Mouse (Mus musculus) c-Kit-positive CD71-positive TER-119-negative erythroid progenitor cells, embryonic 14.5 days (primary cell): ENCODE data around the gene Tmem205.

Experiments
- DNase-seq: peaks from one replicate; pipeline ENCODE4 v3.0.0-alpha.2; 2013; ENCODE audit warnings: low read depth

Tmem205 gene

DNA sequence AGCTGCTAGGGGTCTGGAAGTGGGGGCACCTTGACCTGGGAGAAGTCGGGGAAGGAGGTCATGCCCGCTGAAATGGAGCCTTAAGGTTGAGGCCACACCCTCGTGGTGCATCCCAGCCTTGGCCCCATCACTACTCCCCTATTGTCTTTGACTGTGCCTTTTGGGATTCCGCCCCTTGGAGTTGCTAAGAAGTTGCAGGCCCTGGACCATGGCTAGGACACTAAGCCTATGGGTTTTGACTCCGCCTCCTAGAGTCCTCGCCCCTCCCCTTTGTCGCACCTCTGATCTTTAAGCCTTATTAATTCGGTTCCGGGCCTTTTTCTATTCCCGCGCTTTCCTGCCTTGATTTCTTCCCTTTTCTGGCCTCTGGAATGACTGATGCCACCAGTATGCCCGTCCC is 16.3 kb upstream of the Tmem205 start:
- no peak for DNase-seq

DNA sequence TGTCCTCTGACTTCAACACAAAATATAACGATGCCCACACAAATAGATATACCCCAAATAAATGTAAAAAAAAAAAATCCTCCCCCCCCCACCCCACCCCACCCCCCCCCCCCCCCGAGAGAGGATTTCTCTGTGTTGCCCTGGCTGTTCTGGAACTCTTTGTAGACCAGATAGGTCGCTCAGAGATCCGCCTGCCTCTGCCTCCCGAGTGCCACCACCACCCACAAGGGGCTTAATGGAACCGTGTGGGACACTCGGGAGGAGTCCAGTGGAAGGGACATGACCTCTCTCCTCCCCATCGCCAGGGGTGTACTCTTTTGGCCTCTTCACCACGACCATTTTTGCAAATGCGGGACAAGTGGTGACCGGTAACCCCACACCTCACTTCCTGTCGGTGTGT is 15.7 kb upstream of the Tmem205 start:
- no peak for DNase-seq

DNA sequence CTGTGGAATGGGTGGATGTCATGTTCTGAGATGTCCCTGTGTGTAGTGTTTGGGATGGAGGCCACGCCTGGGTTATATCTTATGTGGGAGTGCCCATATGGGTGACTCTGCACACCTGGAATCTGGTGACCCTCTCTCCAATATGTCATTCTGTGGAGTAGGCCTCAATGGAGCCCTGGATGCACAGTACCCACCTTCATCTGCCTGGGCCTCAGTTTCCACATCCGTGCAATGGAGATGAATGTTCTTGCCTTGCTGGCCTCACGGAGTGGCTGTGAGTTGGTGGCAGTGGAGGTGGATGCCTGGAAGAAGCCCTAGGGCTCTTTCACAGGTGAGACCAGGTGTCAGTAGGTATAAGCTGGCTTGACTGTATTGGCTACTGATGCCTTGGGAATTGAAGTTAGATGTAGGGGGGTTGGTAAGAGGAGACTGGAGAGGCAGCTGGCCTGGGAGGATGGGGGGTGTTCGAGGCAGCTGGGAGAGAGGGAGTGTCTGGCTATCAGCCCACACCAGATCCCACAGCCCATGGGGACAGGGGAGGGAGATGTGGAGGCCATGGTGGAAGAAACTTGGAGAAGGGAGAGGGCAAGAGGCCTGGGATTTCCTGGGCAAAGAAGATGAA is 11.0 kb upstream of the Tmem205 start:
- DNase-seq: no peak

DNA sequence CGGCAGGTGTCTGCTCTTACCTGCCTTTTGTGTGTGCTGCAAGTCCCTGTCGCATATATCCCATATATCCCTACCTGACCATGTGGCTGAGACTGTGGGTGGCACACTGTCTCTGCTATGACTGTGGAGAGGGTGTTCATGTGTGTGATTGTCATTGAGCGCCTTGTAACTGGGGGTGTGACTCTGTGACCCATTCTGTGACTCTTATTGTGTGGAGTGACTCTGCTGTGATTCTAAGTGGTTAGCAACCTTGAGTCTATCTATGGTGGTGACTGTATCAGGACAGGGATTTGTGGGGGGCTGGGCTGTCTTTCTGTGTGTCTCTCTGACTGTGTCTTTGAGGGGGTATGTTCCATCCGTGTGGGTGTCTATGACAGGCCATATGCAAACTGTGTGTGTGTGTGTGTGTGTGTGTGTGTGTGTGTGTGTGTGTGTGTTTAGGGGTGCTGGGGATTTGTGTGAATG is 10.4 kb upstream of the Tmem205 start:
- no peak for DNase-seq

DNA sequence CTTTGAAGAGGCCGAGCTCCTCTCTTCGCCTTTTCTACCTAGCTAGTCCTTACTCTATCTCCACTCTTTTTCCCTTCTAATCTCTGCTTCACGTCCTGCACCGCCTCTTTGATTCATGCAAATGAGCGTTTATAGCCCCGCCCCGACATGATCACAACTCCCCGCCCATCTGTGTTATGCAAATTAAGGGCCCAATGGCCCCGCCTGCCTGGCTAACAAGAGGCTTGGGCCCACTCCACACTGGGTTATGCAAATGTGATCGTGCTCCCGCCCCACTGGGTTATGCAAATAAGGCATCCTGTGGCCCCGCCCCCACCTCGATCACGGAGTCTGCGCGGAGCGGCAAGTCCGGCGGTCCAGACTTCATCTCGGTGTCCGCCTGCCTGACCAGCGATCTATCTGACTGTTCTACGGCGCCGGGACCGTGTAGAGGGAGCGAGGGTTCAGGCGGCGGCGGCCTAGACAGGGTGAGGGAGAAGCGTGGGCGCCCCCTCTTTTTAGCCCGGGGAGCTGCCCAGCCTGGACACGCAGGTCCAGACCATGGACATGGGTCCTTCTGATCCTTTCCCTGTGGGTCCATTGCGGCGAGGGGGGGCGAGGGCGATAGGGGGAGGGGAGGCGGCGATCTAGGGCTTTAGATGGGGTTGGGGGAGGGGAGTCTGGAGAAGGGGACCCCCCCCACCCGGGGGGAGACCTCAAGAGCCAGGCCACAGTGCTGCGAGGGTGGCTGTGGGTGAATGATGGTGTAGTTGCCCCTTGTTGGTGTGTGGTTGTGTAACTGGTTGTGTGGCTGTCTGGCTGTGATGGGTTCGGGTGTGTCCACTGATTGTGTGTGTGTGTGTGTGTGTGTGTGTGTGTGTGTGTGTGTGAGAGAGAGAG is 9.6 kb upstream of the Tmem205 start, which contains the start of gene Plppr2:
Gene Plppr2, plus strand, starts transcription at position 342 of the 879 bp plus-strand sequence.
- peak; percentile 89 for DNase-seq

DNA sequence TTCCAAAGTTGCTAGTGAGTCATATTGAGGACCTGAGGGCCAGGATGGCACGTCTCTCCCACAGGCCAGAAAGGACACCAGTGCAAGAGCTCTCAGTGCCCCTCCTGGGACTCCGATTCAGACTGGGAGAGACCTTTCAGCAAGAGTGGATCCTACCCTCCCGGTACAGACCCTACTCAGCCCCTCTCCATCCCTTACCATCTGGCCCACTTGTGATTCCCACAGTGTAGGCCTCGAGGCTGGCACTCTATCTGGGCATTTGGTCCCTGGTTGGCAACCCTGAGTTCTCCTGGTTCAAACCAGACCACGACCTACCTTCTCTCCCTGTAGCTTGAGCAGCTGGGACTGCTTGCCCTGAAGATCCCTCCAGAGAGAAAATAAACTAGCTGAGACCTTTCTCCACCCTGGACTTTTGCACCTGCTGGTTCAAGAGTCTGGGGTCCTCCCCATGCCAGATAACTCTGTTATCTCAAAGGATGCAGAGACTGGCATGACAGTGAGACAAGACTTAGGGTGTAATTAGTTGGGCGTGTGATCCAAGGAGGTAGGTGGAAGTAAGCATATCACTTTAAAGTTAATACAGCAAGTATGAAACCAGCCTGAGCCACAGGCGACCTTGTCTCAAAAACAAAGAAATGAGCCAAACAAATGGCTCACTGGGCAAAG is 8.2 kb upstream of the Tmem205 start:
- no peak for DNase-seq

DNA sequence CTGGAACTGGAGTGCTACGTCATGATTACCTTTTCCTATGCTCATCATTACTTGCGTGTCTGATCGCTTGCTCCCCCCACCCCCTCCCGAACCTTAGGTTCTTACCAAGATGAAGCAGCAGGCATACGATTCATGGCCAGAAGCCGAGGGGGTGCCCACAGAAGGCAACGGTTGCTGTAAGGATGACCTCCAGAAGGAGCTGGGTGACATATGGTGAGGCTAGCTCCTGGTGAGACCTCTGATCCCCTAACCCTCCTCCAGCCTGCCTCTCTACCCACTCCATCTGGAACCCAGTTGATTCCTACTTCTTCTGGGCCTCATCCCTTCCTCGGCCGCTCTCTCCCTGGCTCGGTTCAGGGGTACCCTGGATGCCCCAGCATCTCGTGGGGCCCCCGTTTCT is 6.7 kb upstream of the Tmem205 start:
- no peak for DNase-seq

DNA sequence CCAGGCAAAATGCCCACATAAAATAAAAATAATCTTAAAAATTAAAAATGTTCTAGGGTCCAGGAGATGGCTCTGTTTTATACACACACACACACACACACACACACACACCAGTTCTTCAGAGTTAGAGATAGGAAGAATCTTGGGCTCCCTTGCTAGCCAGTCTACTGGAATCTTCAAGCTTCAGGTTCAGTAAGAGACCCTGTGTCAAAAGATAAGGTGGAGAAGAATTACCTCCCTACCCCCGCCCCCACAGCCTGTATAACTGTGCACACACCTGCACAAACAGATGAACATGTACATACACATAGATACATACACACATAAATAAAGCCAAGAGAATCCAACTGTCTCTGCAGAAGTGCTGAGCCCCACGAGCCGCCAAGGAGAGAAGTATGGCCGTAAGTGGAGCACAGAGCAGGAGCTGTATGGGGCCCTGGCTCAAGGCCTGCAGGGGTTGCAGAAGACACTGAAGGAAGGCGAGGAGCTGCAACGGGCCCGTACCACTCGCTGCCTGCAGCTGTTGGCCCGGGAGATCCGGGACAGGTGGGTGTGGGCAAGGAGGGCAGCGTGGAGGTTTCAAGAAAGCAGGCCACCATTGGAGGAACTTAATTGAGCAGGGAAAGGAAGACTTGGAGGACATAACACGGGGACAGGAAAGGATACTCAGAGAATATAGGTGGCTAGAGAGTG is 5.2 kb upstream of the Tmem205 start:
- DNase-seq: no peak

DNA sequence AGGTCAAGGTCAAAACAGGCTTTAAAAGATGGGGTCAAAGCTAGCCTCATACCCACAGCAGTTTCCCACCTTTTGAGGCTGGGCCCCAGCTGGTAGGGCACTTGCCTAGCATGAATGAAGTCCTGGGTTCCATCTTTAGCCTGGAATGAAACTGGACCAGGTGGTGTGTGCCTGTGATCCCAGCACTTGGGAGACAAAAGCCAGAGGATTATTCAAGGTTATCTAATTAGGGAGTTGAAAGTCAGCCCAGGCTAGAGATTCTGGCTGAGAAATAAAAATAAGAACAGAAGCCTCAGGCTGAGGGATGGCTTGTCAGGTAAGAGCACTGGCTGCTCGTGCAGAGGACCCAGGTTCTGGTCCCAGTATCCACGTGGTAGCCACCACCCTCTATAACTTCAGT is 4.7 kb upstream of the Tmem205 start:
- DNase-seq: no peak

DNA sequence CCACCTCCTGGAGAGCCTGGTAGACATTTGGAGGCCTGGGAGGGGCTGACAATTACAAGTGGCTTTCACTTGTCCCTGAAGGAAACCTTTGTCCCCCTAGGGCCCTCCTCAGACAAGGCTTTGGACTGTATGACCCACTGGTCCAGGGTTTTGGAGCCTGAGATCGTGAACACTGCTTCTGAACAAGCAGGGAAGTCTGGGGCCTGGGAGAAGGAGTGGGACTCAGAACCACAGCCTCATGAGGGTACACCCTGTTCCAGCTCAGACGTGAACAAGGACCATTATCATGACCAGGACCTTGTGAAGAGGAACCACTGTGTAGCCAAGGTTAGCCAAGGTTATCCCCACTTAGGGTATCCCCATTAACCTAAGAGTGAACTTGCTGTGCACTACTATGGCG is 1.9 kb upstream of the Tmem205 start:
- no peak for DNase-seq

DNA sequence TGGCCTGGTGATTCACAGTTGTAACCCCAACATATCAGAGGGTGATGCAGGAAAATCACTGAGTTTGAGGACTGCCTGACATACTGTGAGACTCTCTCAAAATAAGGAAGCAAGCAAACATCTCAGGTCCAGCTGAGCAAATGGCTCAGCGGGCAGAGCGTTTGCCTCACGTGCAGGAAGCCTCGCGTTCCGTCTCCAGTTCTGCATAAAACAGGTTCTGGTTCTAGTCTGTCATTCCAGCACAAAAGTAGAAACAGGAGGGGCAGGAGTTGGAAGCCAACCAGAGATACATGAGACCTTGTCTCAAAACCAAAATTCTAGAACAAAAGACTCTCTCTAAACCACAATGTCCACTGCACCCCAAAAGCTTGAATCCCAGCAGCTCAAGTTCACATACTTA is 572 bp downstream of the Tmem205 start:
- no peak for DNase-seq

DNA sequence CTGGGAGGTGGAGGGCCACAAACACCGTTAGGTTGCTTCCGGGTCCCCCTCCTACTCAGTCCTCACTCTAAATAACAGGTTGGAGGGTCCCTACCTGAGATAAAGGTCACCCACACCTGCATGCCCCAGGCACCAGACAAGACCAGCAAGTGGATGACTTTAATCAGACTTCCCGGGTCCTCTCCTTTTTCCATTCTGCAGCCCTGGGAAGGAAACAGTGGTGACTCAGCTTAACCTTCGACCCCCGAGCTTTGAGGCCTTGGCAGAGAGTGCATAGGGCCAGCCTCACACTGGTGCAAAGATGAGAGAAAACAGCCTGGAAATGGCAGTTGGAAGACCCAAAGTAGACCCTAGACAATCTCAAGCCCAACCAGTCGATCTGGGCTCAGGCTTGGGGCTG is 1.2 kb downstream of the Tmem205 start:
- no peak for DNase-seq

DNA sequence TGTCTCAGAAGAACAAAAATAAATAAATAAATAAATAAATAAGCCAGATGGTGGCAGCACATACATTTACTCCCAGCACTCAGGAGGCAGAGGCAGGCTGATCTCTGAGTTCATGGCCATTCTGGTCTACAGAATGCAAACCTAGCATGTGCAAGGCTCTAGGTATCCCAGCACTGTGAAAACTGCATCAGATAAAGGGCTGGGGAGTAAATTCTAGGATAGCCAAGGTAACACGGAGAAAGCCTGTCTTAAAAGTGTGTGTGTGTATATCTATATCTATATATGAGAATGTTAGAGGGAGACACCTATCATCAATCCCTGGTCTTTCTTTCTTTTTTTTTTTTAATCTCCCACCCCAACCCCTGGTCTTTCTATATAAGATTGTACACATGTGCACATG is 1.9 kb downstream of the Tmem205 start:
- DNase-seq: no peak

DNA sequence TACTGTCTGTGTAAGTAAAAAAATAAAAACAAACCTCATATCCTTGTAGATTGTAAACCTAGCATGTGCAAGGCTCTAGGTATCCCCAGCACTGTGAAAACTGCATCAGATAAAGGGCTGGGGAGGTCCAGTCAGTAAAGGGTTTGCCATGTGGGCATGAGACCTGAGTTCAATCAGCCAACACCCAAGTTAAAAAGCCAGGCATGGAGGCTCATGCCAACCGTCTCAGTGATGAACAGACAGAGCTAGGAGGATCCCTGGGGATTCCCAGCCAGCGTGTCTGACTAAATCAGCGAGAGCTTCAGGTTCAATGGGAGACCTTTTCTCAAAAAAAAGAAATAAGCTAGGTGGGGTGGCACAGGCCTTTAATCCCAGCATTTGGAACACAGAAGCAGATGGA is 2.3 kb downstream of the Tmem205 start:
- DNase-seq: no peak

DNA sequence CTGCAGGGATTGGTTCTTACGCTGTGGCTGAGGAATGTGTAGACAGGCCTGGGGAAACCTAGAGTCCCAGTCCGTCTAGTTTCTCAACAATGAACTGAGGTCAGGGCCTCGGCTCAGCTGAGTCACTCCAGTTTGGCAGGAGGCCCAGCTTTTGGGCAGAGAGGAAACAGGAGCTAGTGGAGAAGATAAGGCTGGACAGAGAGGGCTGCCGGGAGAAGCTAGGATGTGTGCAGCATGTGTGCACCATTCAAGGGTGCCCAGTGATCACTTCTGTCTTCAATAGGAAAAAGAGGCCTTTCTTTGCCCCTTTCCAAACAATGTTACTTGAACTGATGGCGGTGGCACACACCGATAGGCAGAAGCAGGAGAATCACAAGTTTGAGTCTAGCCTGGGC is 3.3 kb downstream of the Tmem205 start:
- peak; percentile 38 for DNase-seq

DNA sequence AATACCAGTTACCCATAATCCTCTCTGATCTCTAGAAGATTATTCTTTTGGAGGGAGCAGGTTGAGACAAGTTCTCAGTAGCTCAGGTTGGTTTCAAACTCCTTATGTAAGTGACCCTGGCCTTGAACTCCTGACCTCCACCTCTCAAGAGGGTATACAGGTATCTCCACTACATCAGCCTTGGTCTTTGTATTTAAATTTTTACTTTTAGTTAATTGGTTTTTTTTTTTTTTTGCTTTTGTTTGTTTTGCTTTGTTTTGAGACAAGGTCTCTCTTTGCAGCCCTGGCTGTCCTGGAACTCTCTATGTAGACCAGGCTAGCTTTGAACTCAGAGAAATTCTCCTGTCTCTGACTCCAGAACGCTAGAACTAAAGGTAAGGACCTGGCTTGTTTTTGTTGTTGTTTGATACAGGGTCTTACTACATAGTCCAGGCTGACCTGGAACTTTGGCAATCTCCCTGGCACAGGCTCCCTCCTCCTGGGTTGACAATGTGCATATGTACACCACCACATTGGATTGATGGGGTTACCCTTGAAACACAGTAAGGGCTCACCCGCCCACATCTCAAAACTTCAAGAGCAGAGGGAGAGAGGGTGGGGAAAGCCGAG is 3.8 kb downstream of the Tmem205 start:
- DNase-seq: no peak

DNA sequence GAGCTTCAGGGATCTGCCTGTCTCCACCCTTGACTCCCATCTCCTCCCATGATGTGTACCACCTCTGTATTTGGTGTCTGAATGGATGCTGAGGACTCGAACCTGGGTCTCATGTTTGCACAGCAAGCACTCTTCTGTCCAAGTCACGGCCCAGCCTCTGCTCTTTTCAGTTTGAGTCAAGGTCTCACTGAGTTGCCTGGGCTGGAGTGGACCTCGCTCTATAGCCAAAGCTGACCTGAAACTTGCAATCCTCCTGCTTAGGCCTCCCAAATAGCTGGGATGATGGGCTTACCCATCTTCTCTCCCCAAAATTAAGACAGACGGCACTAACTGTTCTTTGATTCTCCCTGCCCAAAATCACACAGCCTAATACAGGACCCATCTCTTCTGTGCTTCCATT is 4.3 kb downstream of the Tmem205 start:
- DNase-seq: no peak

DNA sequence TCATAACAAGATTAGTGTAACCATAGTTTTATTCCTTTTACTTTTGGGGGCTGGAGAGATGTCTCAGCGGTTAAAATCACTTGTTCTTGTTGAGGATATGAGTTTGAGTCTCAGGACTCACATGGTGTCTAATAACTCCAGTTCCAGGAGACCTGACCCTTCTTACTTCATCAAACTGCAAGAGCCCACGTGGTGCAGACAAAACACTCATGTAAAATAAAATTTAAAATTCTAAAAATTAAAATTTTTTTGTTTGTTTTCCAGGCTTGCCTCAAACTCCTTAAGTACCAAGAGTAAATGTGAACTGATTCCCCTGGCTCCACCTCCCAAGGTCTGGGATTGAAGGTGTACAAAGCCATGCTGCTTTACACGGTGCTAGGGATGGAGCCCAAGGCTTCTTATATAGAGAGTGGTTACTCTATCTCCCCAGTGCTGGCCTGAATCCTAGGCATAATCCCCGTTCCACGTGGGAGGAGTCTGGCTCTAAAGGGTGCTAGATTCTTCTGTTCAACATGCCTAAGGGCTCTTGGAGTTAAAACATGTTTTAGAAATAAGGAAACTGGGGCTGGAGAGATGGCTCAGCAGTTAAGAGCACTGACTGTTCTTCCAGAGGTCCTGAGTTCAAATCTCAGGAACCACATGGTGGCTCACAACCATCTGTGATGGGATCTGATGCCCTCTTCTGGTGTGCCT is 8.5 kb downstream of the Tmem205 start:
- no peak for DNase-seq

DNA sequence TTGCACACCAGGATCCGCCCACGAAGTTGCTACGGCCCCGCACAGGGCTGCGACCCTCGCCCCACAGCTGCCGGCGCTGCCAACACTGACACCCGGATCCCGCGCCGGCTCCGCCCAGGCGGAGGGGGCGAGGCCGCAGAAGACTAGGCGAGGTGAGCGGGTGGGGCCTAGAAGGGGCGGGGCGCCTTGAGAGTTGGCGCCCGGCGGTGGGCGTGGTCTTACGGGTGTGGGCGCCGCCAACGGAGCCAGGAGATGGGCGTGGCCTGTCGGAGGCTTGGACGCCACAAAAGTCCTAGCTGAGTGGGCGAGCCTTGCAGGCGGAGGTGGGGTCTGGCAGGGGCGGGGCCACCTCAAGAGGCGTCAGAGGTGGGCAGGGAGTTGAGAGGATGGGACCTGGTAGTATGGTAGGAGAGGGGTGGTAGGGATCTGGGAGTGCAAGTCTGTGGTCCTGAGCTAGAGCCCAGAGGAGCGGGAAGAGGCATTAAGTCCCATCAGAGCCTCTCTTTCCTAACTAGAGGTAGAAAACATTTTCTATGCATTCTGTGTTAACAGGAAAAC is 9.2 kb downstream of the Tmem205 start, which contains the start of gene Rab3d:
Gene Rab3d, minus strand, starts transcription at position 158 of the 558 bp plus-strand sequence.
- DNase-seq: peak; percentile 95

DNA sequence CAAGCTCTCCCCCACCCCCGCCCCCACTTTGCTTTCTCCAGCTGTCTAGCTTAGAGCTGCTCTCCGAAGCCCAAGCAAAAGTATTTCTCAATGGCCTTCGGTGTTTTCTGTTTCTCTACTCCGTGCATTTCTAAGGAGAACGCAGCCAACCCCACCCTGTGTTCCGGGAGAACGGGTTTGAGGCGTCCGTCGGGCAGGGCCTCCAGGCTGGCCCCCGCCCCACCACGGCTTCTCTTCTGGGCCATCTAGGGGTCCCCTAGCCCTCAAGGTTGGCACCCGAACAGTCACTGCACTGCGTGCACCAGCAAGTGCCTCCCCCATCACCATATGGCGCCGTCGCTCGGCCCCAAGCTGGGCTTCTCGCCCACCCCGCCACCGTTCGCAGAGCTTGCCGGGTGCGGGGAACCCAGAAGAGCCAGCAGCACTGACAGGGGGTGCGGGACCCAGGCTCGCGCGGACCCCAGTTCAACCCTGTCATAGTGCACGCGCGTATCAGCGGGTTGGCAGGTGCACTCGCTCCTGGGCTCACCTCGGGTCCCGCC is 9.8 kb downstream of the Tmem205 start:
- no peak for DNase-seq
